Mouse (Mus musculus): ENCODE results near the gene Mcf2l. TPM values are rescaled to one million over a fixed set of nuclear protein-coding genes. Genes with fewer than 3 reads are reported as not detected.

The Mcf2l gene
- polyA plus RNA-seq, 1 experiment from 2014 or later: 9.5 TPM

GRCm38 (mm10) chr8:13063112-13063511 is 189.5 kb downstream of the Mcf2l start:
- no peak overlapping the region for H3K4me2 ChIP-seq
- H3K27ac ChIP-seq: no peak overlapping the region
- H3K4me3 ChIP-seq: no peak overlapping the region
- H3K9ac ChIP-seq: no peak overlapping the region
- H3K4me1 ChIP-seq: peaks cover 1% of the 10 kb centered on the region; the same call in 1 of the 2 replicates
- 72% methylated on average over 16 of the region's 16 CpGs for WGBS
- H3K27me3 ChIP-seq: no peaks in the 10 kb centered on the region
- no peaks in the 10 kb centered on the region for H3K36me3 ChIP-seq
- ATAC-seq (ENCODE audit: insufficient number of reproducible peaks, low FRiP score, low TSS enrichment, low read depth): no peak
- no peaks in the 10 kb centered on the region for H3K9me3 ChIP-seq

Small RNAs within 50 kb of the gene (microRNA-seq; reads per million reads assigned to microRNA genes)
- not detected for gene Gm38671

Other genes with a start within 250 kb of the Mcf2l start
- 32.6 and 34.2 TPM in 2 replicates for gene Tubgcp3, start 201.6 kb upstream of the Mcf2l start, polyA plus RNA-seq (2015; fragmentation: Nextera tagmentation; extraction: Ambion mirVana)
- gene Atp11a, start 116.8 kb upstream of the Mcf2l start, polyA plus RNA-seq (2015; fragmentation: Nextera tagmentation; extraction: Ambion mirVana): 14.9 and 19.2 TPM in 2 replicates
- gene F7, start 152.2 kb downstream of the Mcf2l start, polyA plus RNA-seq (2015; fragmentation: Nextera tagmentation; extraction: Ambion mirVana): not detected in 2 replicates
- 0.70 and 0.89 TPM in 2 replicates for gene F10, start 163.5 kb downstream of the Mcf2l start, polyA plus RNA-seq (2015; fragmentation: Nextera tagmentation; extraction: Ambion mirVana)
- 0.24 and 0.32 TPM in 2 replicates for gene Proz, start 187.1 kb downstream of the Mcf2l start, polyA plus RNA-seq (2015; fragmentation: Nextera tagmentation; extraction: Ambion mirVana)
- 37.8 and 39.5 TPM in 2 replicates for gene Pcid2, start 231.7 kb downstream of the Mcf2l start, polyA plus RNA-seq (2015; fragmentation: Nextera tagmentation; extraction: Ambion mirVana)
- gene Cul4a, start 231.8 kb downstream of the Mcf2l start, polyA plus RNA-seq (2015; fragmentation: Nextera tagmentation; extraction: Ambion mirVana): 105 and 112 TPM in 2 replicates

Measured in limb, embryonic 15.5 days (tissue).